8 mouse cellular contexts compared by ENCODE assay signal in genomic region chr3:37686751-37687150, GRCm38 (mm10). TPM values are rescaled to one million over a fixed set of nuclear protein-coding genes. Genes with fewer than 3 reads are reported as not detected.
DNase-seq lines count a peak whose midpoint lies in the region; ATAC-seq and TF ChIP-seq lines count a peak whose summit lies in the region.

No protein-coding gene starts in this region.

- H3K27ac ChIP-seq in heart, embryonic 16.5 days (ENCODE audit: low read length): no peak overlapping the region
- H3K27ac ChIP-seq in forebrain, postnatal 0 days (ENCODE audit: low read depth, low read length): no peak overlapping the region
- peak overlapping the region; percentile 47 for H3K27ac ChIP-seq in midbrain, embryonic 10.5 days (replicated peaks)

- intact Hi-C loops in heart, postnatal 25 days (cut with DNase I): no loop called here

- 24% methylated on average over 6 of the region's 6 CpGs for WGBS in heart, embryonic 16.5 days
- 29% methylated on average over 6 of the region's 6 CpGs for WGBS in forebrain, postnatal 0 days
- 17% methylated on average over 6 of the region's 6 CpGs for WGBS in midbrain, embryonic 10.5 days

- peak overlapping the region; percentile 55 for H3K9ac ChIP-seq in heart, embryonic 16.5 days (ENCODE audit: low read length)
- peak overlapping the region; percentile 36 for H3K9ac ChIP-seq in forebrain, postnatal 0 days

- no peak for ATAC-seq in heart, embryonic 16.5 days (replicated peaks; ENCODE audit: extremely low read depth, insufficient read depth, low FRiP score)
- ATAC-seq in forebrain, postnatal 0 days: no peak

- H3K27me3 ChIP-seq in heart, embryonic 16.5 days (ENCODE audit: control insufficient read depth, insufficient read depth, low read length): peaks cover 3% of the 10 kb centered on the region; the same call in 1 of the 2 replicates
- H3K27me3 ChIP-seq in forebrain, postnatal 0 days (ENCODE audit: insufficient read depth, low read length): no peaks in the 10 kb centered on the region
- peaks cover 61% of the 10 kb centered on the region for H3K27me3 ChIP-seq in midbrain, embryonic 10.5 days (ENCODE audit: low read depth, poor library complexity, severe bottlenecking)

- TF ChIP-seq CTCF in forebrain, postnatal 0 days (IDR thresholded peaks at IDR 0.05; ENCODE audit: low read depth): no peak

- peak overlapping the region; percentile 65 for H3K4me2 ChIP-seq in heart, embryonic 16.5 days (ENCODE audit: low read depth, low read length)
- H3K4me2 ChIP-seq in forebrain, postnatal 0 days (ENCODE audit: low read depth): peak overlapping the region; percentile 48

- peak overlapping the region; percentile 52 for H3K4me3 ChIP-seq in heart, embryonic 16.5 days (ENCODE audit: low read length)
- H3K4me3 ChIP-seq in forebrain, postnatal 0 days (ENCODE audit: low read depth, low read length): peak overlapping the region; percentile 29
- peak overlapping the region; percentile 40 for H3K4me3 ChIP-seq in midbrain, embryonic 10.5 days

- H3K4me1 ChIP-seq in heart, embryonic 16.5 days (ENCODE audit: control insufficient read depth, insufficient read depth, low read length): peaks cover 10% of the 10 kb centered on the region
- H3K4me1 ChIP-seq in forebrain, postnatal 0 days (ENCODE audit: insufficient read depth): no peaks in the 10 kb centered on the region
- peaks cover 27% of the 10 kb centered on the region for H3K4me1 ChIP-seq in midbrain, embryonic 10.5 days

- H3K9me3 ChIP-seq in heart, embryonic 16.5 days (replicated peaks; ENCODE audit: control insufficient read depth, low read length): no peaks in the 10 kb centered on the region
- no peaks in the 10 kb centered on the region for H3K9me3 ChIP-seq in forebrain, postnatal 0 days (ENCODE audit: low read length)
- H3K9me3 ChIP-seq in midbrain, embryonic 10.5 days (replicated peaks): no peaks in the 10 kb centered on the region

- H3K36me3 ChIP-seq in heart, embryonic 16.5 days (ENCODE audit: control insufficient read depth, insufficient read depth): no peaks in the 10 kb centered on the region
- no peaks in the 10 kb centered on the region for H3K36me3 ChIP-seq in forebrain, postnatal 0 days (ENCODE audit: insufficient read depth)
- no peaks in the 10 kb centered on the region for H3K36me3 ChIP-seq in midbrain, embryonic 10.5 days

- no peak for DNase-seq in heart, postnatal 25 days (ENCODE audit: low spot score)
- peak; percentile 74 for DNase-seq in R1 (ENCODE audit: low read depth, low spot score)
- DNase-seq in forebrain, postnatal 0 days: no peak
- peak; percentile 13 for DNase-seq in midbrain, embryonic 10.5 days (ENCODE audit: low spot score)
- no peak for DNase-seq in cerebellum, adult 9-11 months
- no peak for DNase-seq in cerebellum, postnatal 10 days
- DNase-seq in right cerebral cortex, postnatal 4 days: no peak

RNA-seq across cellular contexts. Expression of gene Gm5148, which starts 37.5 kb away (rescaled TPM):
- polyA plus RNA-seq in heart, embryonic 16.5 days (2015; fragmentation: Nextera tagmentation; extraction: Ambion mirVana): 3.1 and 4.0 TPM in 2 replicates
- total RNA-seq in heart, postnatal 25 days (2021): not detected
- total RNA-seq in forebrain, postnatal 0 days (2014; rRNA removed): 4.9 TPM in 2 replicates
- polyA plus RNA-seq in forebrain, postnatal 0 days (2015; fragmentation: Nextera tagmentation; extraction: Ambion mirVana): 9.9 and 11.9 TPM in 2 replicates
- polyA plus RNA-seq in midbrain, embryonic 10.5 days (2016; fragmentation: Nextera tagmentation; extraction: Ambion mirVana): 2.6 and 2.9 TPM in 2 replicates

RNA-seq across cellular contexts. Expression of gene Spry1, which starts 47.0 kb away (rescaled TPM):
- 6.9 and 8.2 TPM in 2 replicates for polyA plus RNA-seq in heart, embryonic 16.5 days (2015; fragmentation: Nextera tagmentation; extraction: Ambion mirVana)
- 10 to 100 TPM; 22.6 to 22.8 TPM for total RNA-seq in heart, postnatal 25 days (2021)
- 21.8 and 26.4 TPM in 2 replicates for total RNA-seq in forebrain, postnatal 0 days (2014; rRNA removed)
- 7.2 and 7.8 TPM in 2 replicates for polyA plus RNA-seq in forebrain, postnatal 0 days (2015; fragmentation: Nextera tagmentation; extraction: Ambion mirVana)
- polyA plus RNA-seq in midbrain, embryonic 10.5 days (2016; fragmentation: Nextera tagmentation; extraction: Ambion mirVana): 18.2 and 19.6 TPM in 2 replicates

Comparison
In these comparisons a context has a peak if more than half of its experiments do, and no peak if none do; other contexts are left out.
1. DNase-seq: peak in R1 (single experiment) and midbrain, embryonic 10.5 days (single experiment); none in heart, postnatal 25 days (single experiment), forebrain, postnatal 0 days (single experiment), cerebellum, adult 9-11 months (single experiment), cerebellum, postnatal 10 days (0 of 2) and right cerebral cortex, postnatal 4 days (single experiment).
2. Peak in every context shown above with its lines, with median percentiles within 50 percentile points of each other: H3K4me3 ChIP-seq.